Mouse (Mus musculus) olfactory bulb, adult 2 months (tissue): ENCODE measurements around the gene Naxd.

Experiments
- CTCF ChIP-seq: fragments of 200-500 bp; IDR thresholded peaks from 2 replicates; pipeline ENCODE4 v1.5.1; 2012; ENCODE audit warnings: low read depth, mild to moderate bottlenecking, low read length, moderate library complexity; ENCODE audit not compliant: insufficient read depth
- POLR2A ChIP-seq: fragments of 200-500 bp; IDR thresholded peaks from 2 replicates; pipeline ENCODE4 v1.6.1; 2012; ENCODE audit warnings: mild to moderate bottlenecking, low read depth, low read length, moderate library complexity; ENCODE audit not compliant: insufficient read depth

DNA sequence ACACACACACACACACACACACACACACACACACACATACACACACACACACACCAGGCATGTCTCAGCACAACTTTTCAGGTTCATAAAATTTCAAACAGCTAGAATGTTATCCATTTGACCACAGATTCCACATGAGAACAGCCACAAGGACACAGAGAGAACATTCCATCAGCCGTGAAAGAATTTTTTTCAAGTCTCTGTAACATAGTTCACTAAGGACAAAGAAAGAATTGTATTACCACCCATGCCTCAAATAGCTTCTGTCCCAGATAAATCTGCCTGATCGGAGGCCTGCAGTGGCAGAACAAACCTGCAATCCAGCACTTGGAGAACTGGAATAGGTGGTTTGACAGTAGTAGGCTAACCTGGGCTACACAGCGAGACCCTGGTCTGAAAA lies 40.0 kb upstream of the Naxd start:
- TF ChIP-seq POLR2A = no peak
- TF ChIP-seq CTCF = no peak
